Mouse (Mus musculus) hindbrain, embryonic 14.5 days (tissue): ENCODE measurements around the gene Elf1. TPM values are rescaled to one million over a fixed set of nuclear protein-coding genes. Genes with fewer than 3 reads are reported as not detected.

Source experiments
- ATAC-seq: fragments of 200-750 bp; cut with Nextera tagmentation; 2 replicates; pipeline ENCODE4 v1.8.0; 2017; ENCODE audit warnings: moderate number of reproducible peaks, mild to moderate bottlenecking, moderate TSS enrichment, moderate library complexity; ENCODE audit not compliant: low FRiP score
- DNase-seq: peaks from one replicate; pipeline ENCODE4 v3.0.0-alpha.2; 2015; ENCODE audit warnings: low spot score
- H3K27ac ChIP-seq: fragments of 300-500 bp; sonication (generic); 2 replicates; pipeline ENCODE4 v1.5.1; 2014; ENCODE audit warnings: mild to moderate bottlenecking, moderate library complexity
- H3K27me3 ChIP-seq: fragments of 300-500 bp; sonication (generic); 2 replicates; pipeline ENCODE4 v1.6.1; 2014; ENCODE audit warnings: mild to moderate bottlenecking, low read length, mixed read lengths; ENCODE audit not compliant: control insufficient read depth, insufficient read depth
- H3K36me3 ChIP-seq: fragments of 300-500 bp; sonication (generic); replicated peaks from 2 replicates; pipeline ENCODE4 v1.6.1; 2014; ENCODE audit not compliant: control insufficient read depth, insufficient read depth
- H3K4me1 ChIP-seq: fragments of 300-500 bp; sonication (generic); replicated peaks from 2 replicates; pipeline ENCODE4 v1.6.1; 2014; ENCODE audit warnings: antibody characterized with exemption, low read length, mixed read lengths; ENCODE audit not compliant: control insufficient read depth, insufficient read depth
- H3K4me2 ChIP-seq: fragments of 300-500 bp; sonication (generic); replicated peaks from 2 replicates; pipeline ENCODE4 v1.6.1; 2014; ENCODE audit warnings: mild to moderate bottlenecking, moderate library complexity
- H3K4me3 ChIP-seq: fragments of 300-500 bp; sonication (generic); replicated peaks from 2 replicates; pipeline ENCODE4 v1.5.1; 2014; ENCODE audit warnings: mild to moderate bottlenecking, low read length
- H3K9ac ChIP-seq: fragments of 300-500 bp; sonication (generic); 2 replicates; pipeline ENCODE4 v1.6.1; 2014
- H3K9me3 ChIP-seq: fragments of 300-500 bp; sonication (generic); 2 replicates; pipeline ENCODE4 v1.6.1; 2016; ENCODE audit warnings: low read length; ENCODE audit not compliant: control insufficient read depth
- WGBS: fragments of 180-500 bp; shearing (Covaris S2); extraction: QIAGEN DNeasy Blood & Tissue Kit; methylation state at CpG from one replicate; pipeline ENCODE4 v1.1.7; 2014; 5-methylcytosine and 5-hydroxymethylcytosine counted together
- polyA plus RNA-seq: library from polyadenylated mRNA; unstranded; fragments of >200 nt; fragmentation: Nextera tagmentation; extraction: Ambion mirVana; gene quantifications from 2 replicates; pipeline ENCODE4 v1.2.1, GENCODE M21; 2014

Gene Elf1
- polyA plus RNA-seq, 1 experiment from 2014 or later, result 3.8 TPM

- H3K9me3 ChIP-seq, result no peaks in the 10 kb centered on the region
- no peak overlapping the region for H3K4me3 ChIP-seq
- DNase-seq (no peak), ATAC-seq (no peak)
- H3K4me2 ChIP-seq, result no peak overlapping the region
- no peaks in the 10 kb centered on the region for H3K4me1 ChIP-seq
- no peak overlapping the region for H3K27ac ChIP-seq
- H3K36me3 ChIP-seq, result peaks cover 8% of the 10 kb centered on the region
- WGBS, result 95% methylated on average over 13 of the region's 13 CpGs
- no peak overlapping the region for H3K9ac ChIP-seq
- no peaks in the 10 kb centered on the region for H3K27me3 ChIP-seq
These were observed 92.6 kb downstream of the Elf1 start for GRCm38 (mm10) chr14:79573482-79574191.

GRCm38 (mm10) chr14:79574361-79574760 is 93.4 kb downstream of the Elf1 start:
- Histone ChIP-seq H3K4me2 (no peak overlapping the region), H3K9ac (no peak overlapping the region), H3K9me3 (no peaks in the 10 kb centered on the region), H3K27me3 (no peaks in the 10 kb centered on the region), H3K27ac (no peak overlapping the region), H3K4me1 (no peaks in the 10 kb centered on the region), H3K36me3 (peaks cover 8% of the 10 kb centered on the region), H3K4me3 (no peak overlapping the region)
- no peak for DNase-seq
- ATAC-seq, result no peak
- 89% methylated on average over 1 of the region's 1 CpGs for WGBS

DNA sequence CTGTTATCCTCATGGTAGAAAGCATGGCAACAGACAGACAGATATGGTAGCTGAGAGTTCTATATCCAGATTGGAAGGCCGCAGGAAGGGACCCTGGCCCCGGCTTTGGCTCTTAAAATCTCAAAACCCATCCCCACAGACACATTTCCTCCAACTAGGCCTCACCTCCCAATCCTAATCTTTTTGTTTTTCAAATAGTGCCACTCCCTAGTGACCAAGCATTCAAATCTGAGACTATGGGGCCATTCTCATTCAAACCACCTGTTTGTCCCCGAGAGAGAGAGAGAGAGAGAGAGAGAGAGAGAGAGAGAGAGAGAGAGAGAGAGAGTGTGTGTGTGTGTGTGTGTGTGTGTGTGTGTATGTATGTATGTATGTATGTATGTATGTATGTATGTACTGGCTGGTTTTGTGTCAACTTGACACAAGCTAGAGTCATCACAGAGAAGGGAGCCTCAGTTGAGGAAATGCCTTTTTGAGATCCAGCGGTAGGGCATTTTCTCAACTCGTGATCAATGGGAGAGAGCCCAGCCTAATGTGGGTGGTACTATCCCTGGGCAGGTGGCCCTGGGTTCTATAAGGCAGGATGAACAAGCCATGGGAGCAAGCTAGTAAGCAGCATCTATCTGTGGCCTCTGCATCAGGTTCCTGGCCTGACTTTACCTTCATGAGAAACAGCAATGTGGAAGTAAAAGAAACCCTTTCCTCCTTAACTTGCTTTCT is 102.7 kb downstream of the Elf1 start:
- WGBS, result 82% methylated on average over 5 of the region's 5 CpGs
- Histone ChIP-seq H3K27me3 (no peaks in the 10 kb centered on the region), H3K36me3 (no peaks in the 10 kb centered on the region; the same call in 1 of the 2 replicates), H3K4me3 (no peak overlapping the region), H3K9me3 (no peaks in the 10 kb centered on the region), H3K4me2 (no peak overlapping the region), H3K27ac (no peak overlapping the region), H3K9ac (no peak overlapping the region), H3K4me1 (peaks cover 11% of the 10 kb centered on the region)
- ATAC-seq (no peak), DNase-seq (no peak)

GRCm38 (mm10) chr14:79586499-79587138 is 105.6 kb downstream of the Elf1 start:
- H3K9ac ChIP-seq, result peak overlapping the region; percentile 68
- H3K9me3 ChIP-seq, result no peaks in the 10 kb centered on the region

GRCm38 (mm10) chr14:79587139-79587851 is 106.3 kb downstream of the Elf1 start, which contains the start of gene Sugt1:
TSS of gene Sugt1 (plus strand) at chr14:79587691.
- WGBS, result under 1% methylated on average over 60 of the region's 60 CpGs
- peak within 1 kb of the TSS; percentile 75 for H3K4me3 ChIP-seq

More at GRCm38 (mm10) chr14:79586499-79587138, 105.6 kb downstream of the Elf1 start:
- WGBS, result 35% methylated on average over 16 of the region's 16 CpGs
- Histone ChIP-seq H3K27ac (peak overlapping the region; percentile 99), H3K4me2 (peak overlapping the region; percentile 69), H3K27me3 (no peaks in the 10 kb centered on the region), H3K36me3 (no peaks in the 10 kb centered on the region), H3K4me3 (peak overlapping the region; percentile 75), H3K4me1 (peaks cover 17% of the 10 kb centered on the region)
- DNase-seq (no peak), ATAC-seq (no peak; the same call in 1 of the 2 replicates)

DNA sequence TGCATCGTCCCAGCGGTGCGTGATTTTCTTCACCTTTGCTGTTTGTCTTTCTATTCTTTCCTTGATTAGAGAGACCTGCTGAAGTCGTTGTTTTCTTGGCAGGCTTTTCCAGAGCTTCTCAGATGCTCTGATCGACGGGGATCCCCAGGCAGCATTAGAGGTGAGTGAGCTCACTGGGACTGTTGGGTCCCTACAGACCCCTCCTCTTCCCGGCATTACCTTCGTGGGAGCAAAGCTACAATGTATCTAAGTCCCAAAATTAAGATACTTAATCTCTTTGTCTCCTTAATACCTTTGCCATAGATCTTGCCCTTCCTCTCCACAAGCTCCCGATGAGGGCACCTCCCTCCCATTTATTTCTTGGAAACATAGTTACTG is 106.8 kb downstream of the Elf1 start:
- DNase-seq, result no peak
- peak overlapping the region; percentile 68 for H3K9ac ChIP-seq
- peak overlapping the region; percentile 99 for H3K27ac ChIP-seq
- no peaks in the 10 kb centered on the region for H3K27me3 ChIP-seq
- H3K4me1 ChIP-seq, result peaks cover 17% of the 10 kb centered on the region
- 3% methylated on average over 9 of the region's 9 CpGs for WGBS
- H3K4me2 ChIP-seq, result peak overlapping the region; percentile 69
- H3K4me3 ChIP-seq, result peak overlapping the region; percentile 75
- ATAC-seq, result peak; percentile 25
- no peaks in the 10 kb centered on the region for H3K9me3 ChIP-seq
- 0 out of 2 replicates have a peak, but pooled peaks cover 6% of the 10 kb centered on the region for H3K36me3 ChIP-seq

More at GRCm38 (mm10) chr14:79587139-79587851, 106.3 kb downstream of the Elf1 start, which contains the start of gene Sugt1:
- H3K9ac ChIP-seq, result peak within 1 kb of the TSS; percentile 68
- H3K9me3 ChIP-seq, result no peaks in the 10 kb centered on the region
- ATAC-seq (peak; percentile 98), DNase-seq (peak; percentile 95)
- H3K27ac ChIP-seq, result peak within 1 kb of the TSS; percentile 99
- H3K36me3 ChIP-seq, result 0 out of 2 replicates have a peak, but pooled peaks cover 2% of the 10 kb centered on the region
- peak within 1 kb of the TSS; percentile 69 for H3K4me2 ChIP-seq
- peaks cover 17% of the 10 kb centered on the region for H3K4me1 ChIP-seq
- H3K27me3 ChIP-seq, result no peaks in the 10 kb centered on the region

DNA sequence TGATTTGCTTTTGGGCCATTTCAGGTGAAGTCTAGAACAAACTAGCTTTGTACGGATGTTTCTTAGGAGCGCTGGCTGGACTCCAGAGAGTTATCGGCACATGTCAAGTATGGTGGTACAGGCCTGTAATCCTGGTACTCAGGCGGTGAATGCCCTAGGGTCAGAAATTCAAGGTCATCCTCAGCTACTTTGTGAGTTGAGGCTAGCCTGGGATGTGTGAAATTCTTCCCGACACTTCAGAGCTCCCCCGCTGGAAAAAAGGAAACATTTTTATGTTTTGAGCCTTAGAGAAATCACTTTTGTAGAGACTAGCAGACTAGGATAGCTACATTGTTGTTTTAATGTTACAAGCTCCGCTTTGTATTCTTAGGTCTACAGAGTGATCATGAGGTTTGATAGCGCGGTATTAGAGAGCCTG is 107.5 kb downstream of the Elf1 start:
- H3K4me3 ChIP-seq, result peak overlapping the region; percentile 75
- ATAC-seq, result no peak
- peak overlapping the region; percentile 69 for H3K4me2 ChIP-seq
- 86% methylated on average over 9 of the region's 9 CpGs for WGBS
- H3K27me3 ChIP-seq, result no peaks in the 10 kb centered on the region
- 0 out of 2 replicates have a peak, but pooled peaks cover 6% of the 10 kb centered on the region for H3K36me3 ChIP-seq
- no peaks in the 10 kb centered on the region for H3K9me3 ChIP-seq
- no peak for DNase-seq
- H3K27ac ChIP-seq, result 0 out of 2 replicates have a peak overlapping the region, but pooled peaks have one; percentile 99
- peak overlapping the region; percentile 68 for H3K9ac ChIP-seq
- peaks cover 17% of the 10 kb centered on the region for H3K4me1 ChIP-seq

DNA sequence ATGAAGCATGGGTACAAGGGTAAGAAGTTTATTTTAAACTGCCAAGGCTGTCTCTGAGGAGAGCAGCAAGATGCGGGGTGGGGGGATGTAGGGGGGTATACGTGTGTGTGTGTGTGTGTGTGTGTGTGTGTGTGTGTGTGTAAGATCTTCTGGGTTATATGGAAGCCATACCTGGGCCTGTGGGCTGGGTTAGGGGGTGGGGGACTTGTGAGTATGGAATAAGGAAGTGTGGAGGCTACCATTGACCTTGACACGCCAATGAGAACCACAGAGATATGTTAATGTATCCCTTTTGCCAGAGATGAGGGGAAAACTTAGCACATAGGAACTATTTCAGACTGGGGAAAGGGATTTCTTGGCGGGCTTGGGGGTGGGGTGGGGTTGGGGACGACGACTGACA is 108.4 kb downstream of the Elf1 start:
- H3K4me3 ChIP-seq, result no peak overlapping the region
- no peaks in the 10 kb centered on the region for H3K9me3 ChIP-seq
- no peaks in the 10 kb centered on the region for H3K27me3 ChIP-seq
- DNase-seq (no peak), ATAC-seq (no peak)
- H3K27ac ChIP-seq, result no peak overlapping the region
- 90% methylated on average over 6 of the region's 6 CpGs for WGBS
- H3K4me1 ChIP-seq, result peaks cover 17% of the 10 kb centered on the region
- peaks cover 9% of the 10 kb centered on the region; the same call in 1 of the 2 replicates for H3K36me3 ChIP-seq
- no peak overlapping the region for H3K4me2 ChIP-seq
- H3K9ac ChIP-seq, result no peak overlapping the region
